Mouse (Mus musculus): ENCODE results near the gene Sim2. TPM values are rescaled to one million over a fixed set of nuclear protein-coding genes. Genes with fewer than 3 reads are reported as not detected.

Gene Sim2
- total RNA-seq, 2 experiments from 2014 or later = not detected

DNA sequence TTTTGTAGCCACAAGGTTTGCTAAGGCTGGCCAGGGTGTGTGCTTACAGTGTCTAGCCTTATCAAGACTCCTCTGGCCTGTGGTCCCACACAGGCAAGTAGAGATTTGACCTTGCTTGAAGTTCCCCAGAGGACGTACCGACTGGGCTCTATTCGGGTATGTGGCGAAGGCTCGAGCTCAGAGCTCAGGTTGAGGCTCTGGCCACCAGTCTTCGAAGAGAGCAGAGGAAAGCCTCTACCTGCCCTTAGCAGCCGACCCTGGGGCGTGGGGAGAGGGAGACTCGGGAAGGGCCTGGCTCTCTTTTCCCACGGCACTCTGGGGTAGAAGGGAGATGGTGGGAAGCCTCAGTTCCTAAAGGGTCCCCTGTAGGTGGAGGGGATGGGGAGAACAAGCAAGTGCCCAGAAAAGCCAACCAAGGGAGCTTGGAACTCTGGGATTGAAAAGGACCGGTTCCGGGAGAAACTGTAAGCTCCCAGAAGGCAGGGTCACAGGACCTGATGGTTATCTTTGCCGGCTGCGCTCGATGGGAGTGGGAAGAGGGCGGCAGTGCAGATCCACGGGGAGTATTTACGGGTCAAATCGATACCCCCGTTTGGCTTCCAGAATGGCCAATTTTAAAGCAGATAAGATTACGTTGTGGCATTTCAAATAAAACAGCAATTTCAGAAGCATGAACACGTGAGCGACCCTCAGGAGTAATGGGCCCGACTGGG lies 8.6 kb downstream of the Sim2 start:
- ATAC-seq (replicated peaks; ENCODE audit: low FRiP score, poor library complexity, severe bottlenecking) = no peak

DNA sequence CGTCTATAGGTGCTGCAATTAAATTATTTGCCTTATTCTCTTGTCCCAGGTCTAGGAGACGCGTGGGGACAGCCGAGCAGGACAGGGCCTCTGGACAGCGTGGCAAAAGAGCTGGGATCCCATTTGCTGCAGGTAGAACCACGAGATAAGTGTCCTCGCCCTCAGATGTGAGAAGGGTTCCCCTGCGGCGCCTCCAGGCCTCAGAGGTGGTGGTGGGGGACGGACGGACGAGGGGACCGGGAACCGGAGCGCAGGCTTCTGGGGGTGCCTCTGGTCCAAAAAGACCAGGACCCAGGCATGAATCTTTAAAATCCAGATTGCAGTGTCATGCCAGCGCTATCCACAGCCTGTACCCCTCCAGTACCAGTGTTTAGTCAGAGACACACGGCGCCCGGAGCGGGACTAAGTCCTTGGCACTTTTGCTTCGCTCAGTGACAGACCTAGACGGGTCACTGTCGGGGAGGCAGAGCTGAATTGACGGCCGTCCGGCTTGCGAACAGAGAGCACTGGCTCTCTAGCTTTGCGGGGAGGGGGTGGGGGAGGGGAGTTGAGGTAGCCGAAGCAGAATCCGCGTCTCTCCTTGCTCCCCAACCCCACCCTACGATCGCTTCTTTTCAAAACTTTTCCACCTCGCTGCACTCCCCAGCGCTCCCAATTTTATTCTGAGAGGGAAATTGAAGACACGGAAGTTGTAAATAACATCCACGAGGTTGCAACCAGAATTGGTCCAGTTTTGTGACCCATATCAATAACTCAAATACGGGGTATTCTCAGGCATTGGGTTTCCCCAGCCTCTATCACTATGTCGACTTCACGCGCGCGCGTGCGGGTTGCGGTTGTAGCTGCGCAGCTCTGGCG lies 9.7 kb downstream of the Sim2 start:
- no peak for ATAC-seq (replicated peaks; ENCODE audit: low FRiP score, poor library complexity, severe bottlenecking)

DNA sequence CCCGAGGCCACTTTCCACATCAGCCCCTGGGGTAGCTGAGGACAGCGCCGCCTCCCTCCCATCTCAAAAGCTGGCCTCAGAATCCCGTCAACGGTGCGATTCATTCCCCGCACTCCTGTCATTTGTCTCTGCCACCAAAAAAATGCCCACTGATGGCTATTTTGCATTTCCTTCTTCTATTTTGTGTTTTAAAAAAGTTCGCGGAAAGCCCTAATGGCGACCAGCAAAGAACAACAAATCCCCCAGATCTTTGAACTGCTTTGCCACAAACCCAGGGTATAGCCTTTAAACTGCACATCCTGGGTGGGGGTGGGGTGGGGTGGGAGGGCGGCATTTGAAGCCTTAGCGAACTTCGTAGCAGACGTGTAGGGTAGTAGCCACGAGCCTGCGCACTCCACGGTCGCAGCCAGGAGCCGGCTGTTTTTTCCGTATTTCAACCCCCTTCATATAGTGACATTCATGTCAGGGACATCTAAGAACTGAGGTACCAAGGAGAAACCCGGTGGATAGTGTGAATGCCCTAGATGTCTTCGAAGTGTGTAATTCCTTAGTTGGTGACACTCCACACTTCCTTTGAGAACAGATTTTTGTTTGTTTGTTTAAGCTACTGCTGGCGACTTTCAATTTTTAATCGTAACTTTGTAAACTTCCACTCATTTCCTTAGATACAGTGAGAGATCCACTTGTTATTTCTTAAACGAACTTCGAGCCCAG lies 10.5 kb downstream of the Sim2 start:
- ATAC-seq (replicated peaks; ENCODE audit: low FRiP score, poor library complexity, severe bottlenecking) = no peak

DNA sequence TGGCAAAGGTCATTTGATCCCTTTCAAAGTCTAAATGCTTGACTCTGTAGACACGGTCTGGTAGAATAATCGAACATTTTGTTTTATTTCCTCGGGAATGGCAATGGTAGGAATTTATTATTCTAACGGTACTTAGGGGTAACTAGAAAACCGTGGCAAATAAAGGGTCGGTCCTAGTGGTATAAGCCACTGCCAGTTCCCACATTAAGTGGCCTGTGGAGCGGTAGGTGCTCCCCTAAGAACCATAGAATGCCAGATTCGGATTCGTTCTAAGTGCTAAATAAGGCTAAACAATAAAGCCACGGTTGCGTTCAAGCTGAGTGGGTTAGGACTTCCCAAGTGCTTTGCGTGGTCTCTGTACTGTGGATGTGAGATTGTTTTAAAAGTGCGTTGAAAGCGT lies 11.7 kb downstream of the Sim2 start:
- no peak for ATAC-seq (replicated peaks; ENCODE audit: low FRiP score, poor library complexity, severe bottlenecking)

DNA sequence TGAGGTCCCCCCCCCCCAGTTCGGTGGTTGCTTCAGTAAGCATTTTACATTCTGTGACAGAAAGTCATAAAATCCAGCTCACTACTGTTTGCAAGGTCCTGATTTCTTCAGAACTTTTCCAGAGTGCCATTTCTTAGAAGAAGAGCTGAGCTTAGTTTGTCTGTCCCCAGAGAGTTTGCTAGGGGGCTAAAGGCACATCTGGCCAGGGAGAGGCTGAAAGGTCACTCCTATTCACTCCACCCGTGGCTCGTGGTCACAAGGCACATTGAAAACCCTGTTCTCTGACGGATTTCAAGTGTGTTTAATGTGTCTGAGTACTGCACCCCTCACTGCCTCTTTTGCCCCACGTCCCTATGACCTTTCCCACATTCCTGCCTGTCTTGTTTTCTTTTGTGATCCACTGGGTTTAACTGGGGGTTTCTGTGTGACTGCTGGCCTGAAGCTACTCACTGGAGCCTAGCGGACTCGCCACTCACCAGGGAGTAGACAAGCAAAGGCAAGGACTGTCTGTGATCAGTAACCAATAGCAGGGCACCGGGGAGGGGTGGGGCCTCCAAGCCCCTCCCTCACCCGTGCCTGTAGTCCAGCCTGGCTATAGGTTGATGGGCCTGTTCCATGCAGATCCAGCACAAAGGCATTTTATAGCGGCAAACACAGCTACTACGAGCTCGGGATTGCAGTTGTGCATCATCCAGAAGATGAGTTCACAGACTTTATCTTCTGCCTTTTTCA lies 13.2 kb downstream of the Sim2 start:
- ATAC-seq (replicated peaks; ENCODE audit: low FRiP score, poor library complexity, severe bottlenecking) = no peak; the same call in 1 of the 2 replicates

DNA sequence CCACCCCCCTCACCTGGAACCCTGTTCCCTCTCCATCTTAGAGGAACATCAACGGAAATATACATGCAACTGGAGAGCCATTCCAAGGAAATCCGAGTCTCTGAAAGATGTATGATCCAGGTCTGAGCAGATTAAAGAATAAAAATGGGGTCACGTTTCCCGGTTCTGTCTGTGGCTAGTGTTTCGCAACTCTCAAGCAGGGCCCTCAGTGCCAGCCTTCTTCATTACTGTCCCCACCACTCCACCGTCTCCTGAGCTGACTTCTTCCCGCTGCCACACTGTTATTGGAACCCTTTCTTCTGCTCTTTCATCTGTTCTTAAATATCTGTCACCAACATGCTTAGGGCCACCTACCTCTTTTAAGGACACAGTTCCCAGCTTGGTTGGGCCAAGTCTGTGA lies 28.4 kb downstream of the Sim2 start:
- ATAC-seq (replicated peaks; ENCODE audit: low FRiP score, poor library complexity, severe bottlenecking) = no peak

DNA sequence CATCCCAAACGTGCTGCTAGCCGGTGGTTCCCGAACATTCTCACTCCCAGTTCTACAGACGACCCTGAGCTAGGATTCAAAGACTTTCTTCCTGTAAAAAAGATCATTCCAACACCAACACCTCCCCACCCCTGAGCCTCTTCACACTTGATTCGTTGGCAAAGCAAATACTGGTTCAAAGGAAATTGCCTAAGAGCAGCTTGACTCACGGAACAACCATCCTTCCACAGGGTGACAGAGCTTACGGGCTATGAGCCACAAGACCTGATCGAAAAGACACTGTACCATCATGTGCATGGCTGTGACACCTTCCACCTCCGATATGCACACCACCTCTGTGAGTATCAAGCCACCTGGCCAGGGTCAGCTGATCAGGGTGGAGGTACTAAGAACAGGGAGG lies 30.0 kb downstream of the Sim2 start:
- no peak for ATAC-seq (replicated peaks; ENCODE audit: low FRiP score, poor library complexity, severe bottlenecking)

DNA sequence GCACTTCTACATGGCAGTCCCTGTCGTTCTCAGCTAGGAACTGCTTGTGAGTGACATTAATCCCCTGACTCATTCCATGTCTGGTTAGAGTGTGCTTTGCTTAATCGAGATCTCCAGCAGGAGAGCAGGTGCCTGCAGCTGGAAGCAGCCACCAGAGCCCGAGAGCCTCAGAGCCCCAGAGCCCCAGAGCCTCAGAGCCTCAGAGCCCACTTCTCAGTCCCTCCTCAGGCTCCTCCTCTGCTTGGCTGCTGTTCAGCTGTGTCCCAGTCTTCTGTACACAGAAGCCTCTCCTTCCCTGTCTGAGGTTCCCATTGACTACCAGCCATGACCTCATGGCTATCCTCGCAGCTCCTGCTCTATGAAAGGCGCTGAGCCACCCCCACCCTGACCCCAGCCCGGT lies 32.6 kb downstream of the Sim2 start:
- ATAC-seq (replicated peaks; ENCODE audit: low FRiP score, poor library complexity, severe bottlenecking) = no peak

DNA sequence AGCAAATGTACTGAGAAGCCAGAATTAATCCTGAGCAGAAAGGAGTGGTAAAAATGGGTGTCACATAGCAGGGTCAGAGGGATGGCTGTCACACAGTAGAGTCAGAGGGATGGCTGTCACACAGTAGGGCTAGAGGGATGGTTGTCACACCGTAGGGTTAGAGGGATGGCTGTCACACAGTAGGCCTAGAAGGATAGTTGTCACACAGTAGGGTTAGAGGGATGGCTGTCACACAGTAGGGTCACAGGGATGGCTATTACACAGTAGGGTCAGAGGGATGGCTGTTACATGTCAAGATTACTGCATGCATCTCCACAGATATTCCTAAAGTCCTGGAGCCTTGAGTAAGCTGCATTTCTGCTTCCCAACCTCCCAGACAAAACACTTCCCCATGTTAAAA lies 33.7 kb downstream of the Sim2 start:
- ATAC-seq (replicated peaks; ENCODE audit: low FRiP score, poor library complexity, severe bottlenecking) = no peak

DNA sequence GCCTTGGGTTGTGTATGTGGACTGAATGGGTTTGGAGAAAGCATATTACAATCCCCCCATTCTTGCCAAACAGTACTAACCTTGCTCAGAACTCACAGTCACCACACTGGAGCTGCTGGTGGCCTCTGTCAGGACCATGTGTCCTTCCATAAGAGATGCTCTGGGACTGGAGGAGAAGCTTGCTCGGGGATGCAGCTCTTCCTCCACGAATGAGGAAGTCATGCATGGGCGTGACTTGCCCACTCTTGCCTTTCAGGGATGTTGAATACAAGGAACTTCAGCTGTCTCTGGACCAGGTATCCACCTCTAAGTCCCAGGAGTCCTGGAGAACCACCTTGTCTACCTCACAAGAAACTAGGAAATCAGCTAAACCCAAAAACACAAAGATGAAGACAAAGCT lies 37.6 kb downstream of the Sim2 start:
- ATAC-seq (replicated peaks; ENCODE audit: low FRiP score, poor library complexity, severe bottlenecking) = no peak

DNA sequence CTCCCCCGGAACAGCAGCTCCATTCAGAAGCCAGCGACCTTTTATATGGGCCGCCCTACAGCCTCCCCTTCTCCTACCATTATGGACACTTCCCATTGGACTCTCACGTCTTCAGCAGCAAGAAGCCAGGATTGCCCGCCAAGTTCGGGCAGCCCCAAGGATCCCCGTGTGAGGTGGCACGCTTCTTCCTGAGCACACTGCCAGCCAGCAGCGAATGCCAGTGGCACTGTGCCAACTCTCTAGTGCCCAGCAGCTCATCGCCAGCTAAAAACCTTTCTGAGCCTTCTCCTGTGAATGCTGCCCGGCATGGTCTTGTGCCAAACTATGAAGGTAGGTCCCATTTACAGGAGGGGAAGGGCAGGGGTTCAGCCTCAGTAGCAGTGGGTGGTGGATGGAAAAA lies 38.5 kb downstream of the Sim2 start:
- no peak for ATAC-seq (replicated peaks; ENCODE audit: low FRiP score, poor library complexity, severe bottlenecking)

DNA sequence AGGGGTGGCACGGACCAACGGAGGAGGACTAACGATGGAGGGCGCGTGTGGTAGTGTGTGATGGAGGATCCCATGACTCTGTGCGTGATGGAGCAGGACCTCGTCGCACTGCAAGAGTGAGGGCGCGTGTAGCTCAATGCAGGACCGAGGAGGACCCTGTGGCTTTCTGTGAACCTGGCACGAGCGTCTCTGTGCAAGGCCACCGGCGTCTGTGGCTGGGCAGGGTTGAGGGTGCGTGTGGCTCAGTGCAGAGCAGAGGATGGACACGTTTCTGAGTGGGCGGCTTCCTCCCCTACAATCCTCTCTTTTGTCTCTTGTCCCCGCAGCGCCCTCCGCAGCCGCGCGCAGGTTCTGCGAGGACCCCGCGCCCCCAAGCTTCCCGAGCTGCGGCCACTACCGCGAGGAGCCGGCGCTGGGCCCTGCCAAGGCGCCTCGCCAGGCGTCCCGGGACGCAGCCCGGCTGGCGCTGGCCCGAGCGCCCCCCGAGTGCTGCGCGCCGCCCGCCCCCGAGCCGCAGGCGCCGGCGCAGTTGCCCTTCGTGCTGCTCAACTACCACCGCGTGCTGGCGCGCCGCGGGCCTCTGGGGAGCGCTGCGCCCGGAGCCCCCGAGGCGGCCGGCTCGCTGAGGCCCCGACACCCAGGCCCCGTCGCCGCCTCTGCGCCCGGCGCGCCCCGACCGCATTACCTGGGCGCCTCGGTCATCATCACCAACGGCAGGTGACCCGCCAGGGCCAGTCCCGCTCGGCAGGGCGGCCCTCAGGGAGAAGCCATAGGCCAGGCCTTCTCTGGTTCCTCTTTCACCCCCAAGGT lies 40.6 kb downstream of the Sim2 start:
- no peak for ATAC-seq (replicated peaks; ENCODE audit: low FRiP score, poor library complexity, severe bottlenecking)

DNA sequence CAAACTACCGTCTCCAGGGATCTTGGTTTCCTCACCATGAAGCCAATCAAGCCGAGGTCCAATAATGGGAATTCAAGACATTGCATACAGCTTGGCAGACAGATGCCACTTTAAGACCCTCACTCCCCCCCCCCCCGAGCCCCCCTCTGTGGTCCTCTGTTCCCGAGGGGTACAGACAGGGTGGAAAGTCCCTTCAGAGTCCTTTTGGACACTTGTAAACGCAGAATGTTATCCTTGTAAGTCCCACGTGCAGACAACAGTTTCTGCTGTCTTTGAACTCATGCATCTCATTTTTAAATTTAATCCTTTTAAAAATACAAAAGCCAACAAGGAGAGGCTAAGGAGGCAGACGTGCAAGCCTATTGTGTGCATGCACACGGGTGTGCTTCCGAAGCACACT lies 41.5 kb downstream of the Sim2 start:
- ATAC-seq (replicated peaks; ENCODE audit: low FRiP score, poor library complexity, severe bottlenecking) = no peak

DNA sequence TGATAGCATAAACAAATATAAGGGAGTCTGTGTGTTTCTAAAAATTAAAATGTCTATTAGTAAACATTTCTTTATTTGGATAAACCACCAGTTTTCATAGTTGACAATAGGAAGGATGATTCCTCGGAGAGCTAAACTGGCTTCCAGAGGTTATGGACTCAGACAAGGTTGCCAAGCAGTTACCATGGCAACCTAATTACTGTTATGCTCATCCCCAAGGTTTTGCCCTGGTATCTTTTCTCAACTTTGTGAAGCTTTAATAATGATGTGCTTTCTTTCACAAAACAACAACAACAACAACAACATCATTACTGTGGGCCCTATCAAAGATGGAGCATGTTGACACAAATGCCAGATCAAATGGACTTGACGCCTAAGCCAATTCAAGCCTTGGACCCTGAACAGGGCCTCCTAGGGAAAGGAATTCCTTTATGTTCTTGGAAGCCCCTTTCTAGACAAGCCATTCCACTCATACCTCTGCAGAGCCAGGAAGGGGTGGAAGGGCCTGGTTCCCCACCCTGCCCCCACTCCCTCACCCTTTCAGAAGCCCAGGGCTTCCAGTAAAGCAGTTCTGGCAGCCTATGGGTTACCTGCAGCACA lies 43.6 kb downstream of the Sim2 start:
- no peak for ATAC-seq (replicated peaks; ENCODE audit: low FRiP score, poor library complexity, severe bottlenecking)

DNA sequence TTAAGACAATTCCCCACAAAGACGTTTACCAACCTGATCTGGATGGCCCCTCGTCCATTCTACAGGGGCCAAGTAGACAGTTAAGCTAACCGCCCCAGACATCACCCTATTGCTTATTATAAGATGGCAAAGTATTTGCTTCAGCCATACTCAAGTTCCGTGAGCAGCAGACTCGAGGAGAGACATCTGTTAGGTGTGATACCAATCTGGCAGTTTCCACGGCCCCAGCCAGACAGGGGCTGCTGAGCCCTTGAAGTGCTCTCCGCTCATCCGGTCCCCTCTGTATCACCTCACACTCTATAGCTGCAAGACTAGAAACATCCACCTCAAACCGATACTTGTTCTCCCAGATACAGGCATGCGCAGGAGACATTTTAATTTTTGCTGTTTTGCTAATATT lies 49.5 kb downstream of the Sim2 start:
- ATAC-seq (replicated peaks; ENCODE audit: low FRiP score, poor library complexity, severe bottlenecking) = no peak

DNA sequence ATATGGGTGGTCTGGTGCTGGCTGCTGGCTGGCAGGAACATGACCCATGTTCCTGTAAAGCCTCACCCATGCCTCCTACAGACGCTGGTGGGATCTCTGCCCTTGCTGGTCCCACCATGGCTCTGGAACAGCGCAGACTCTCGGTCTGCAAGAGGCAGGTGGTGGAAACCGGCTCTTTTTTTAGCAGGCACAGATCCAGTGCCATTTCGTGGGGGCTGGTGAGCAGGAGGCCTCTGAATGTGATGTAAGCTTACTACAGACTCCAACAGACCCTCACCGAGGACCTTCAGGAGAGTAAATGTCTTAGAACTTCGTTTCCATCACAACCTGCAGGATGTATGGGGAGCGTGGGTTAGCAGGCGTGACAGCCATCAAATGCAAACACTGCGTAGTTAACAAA lies 56.0 kb downstream of the Sim2 start:
- no peak for ATAC-seq (replicated peaks; ENCODE audit: low FRiP score, poor library complexity, severe bottlenecking)

DNA sequence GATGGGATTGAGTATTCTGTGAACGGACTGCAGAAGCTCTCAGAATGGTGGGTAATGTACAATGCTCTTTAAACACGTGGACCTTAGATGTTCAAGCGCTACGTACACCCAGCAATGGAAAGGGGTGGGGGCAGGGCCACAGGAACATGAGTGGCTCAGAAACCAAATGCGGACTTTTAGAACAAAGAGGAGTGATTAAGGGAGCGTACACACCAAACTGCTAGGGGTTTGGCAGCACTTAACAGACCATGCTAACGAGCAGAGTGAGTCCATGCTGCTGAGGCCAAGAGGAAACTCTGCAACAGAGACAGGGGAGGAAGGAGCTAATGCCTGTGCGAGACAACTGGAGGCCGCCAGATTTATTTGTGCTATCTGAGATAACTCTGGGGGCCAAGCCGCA lies 58.6 kb downstream of the Sim2 start:
- ATAC-seq (replicated peaks; ENCODE audit: low FRiP score, poor library complexity, severe bottlenecking) = no peak

DNA sequence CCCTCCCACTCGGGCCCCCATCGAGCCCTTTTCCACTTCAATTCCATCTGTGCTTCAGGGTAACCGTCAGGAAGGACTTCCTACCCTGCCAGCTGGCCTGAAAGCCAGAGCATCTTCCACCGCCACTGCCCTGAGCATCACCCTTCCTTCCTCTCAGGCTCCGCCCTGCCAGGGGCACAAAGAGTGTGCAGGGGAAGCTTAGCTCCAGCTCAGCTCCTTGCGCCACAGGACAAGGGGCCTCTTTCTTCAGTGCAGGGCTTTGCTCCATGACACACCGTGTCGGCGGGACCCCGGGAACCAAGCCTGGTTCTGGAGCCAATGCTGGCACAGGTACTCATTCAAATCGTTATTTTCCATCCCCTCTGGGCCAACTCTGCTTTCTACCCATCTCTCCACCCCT lies 63.4 kb downstream of the Sim2 start:
- no peak for ATAC-seq (replicated peaks; ENCODE audit: low FRiP score, poor library complexity, severe bottlenecking)
